In genomic region chr4:83302887-83303827, GRCm38 (mm10) we compare ENCODE assay signal across 8 mouse cellular contexts. TPM values are rescaled to one million over a fixed set of nuclear protein-coding genes. Genes with fewer than 3 reads are reported as not detected.
DNase-seq lines count a peak whose midpoint lies in the region; ATAC-seq and TF ChIP-seq lines count a peak whose summit lies in the region.

No protein-coding gene starts in this region.

- H3K27me3 ChIP-seq in forebrain, embryonic 12.5 days: no peaks in the 10 kb centered on the region
- H3K27me3 ChIP-seq in liver, postnatal 0 days (ENCODE audit: insufficient read depth, low read length): no peaks in the 10 kb centered on the region
- no peaks in the 10 kb centered on the region for H3K27me3 ChIP-seq in neural tube, embryonic 14.5 days (ENCODE audit: control insufficient read depth, insufficient read depth, low read length)

- H3K36me3 ChIP-seq in forebrain, embryonic 12.5 days (replicated peaks): no peaks in the 10 kb centered on the region
- H3K36me3 ChIP-seq in liver, postnatal 0 days (replicated peaks; ENCODE audit: insufficient read depth, low read length): no peaks in the 10 kb centered on the region
- no peaks in the 10 kb centered on the region for H3K36me3 ChIP-seq in neural tube, embryonic 14.5 days (ENCODE audit: control insufficient read depth, insufficient read depth, low read length)

- peak; percentile 79 for TF ChIP-seq CTCF in liver, postnatal 0 days (IDR thresholded peaks at IDR 0.05; ENCODE audit: low read depth)

- WGBS in forebrain, embryonic 12.5 days: 42% methylated on average over 13 of the region's 13 CpGs
- WGBS in liver, postnatal 0 days (ENCODE audit: insufficient replicate concordance): 31% methylated on average over 13 of the region's 13 CpGs
- WGBS in neural tube, embryonic 14.5 days: 42% methylated on average over 13 of the region's 13 CpGs

- intact Hi-C loops in heart, postnatal 36 days (cut with DNase I): loop anchor here (1.0 to 5.0 kb wide), 5 partner anchors 21 to 268 kb away; partner anchors contain the start of gene Ttc39b

- H3K4me3 ChIP-seq in forebrain, embryonic 12.5 days (replicated peaks): no peak overlapping the region
- H3K4me3 ChIP-seq in liver, postnatal 0 days (ENCODE audit: low read depth, low read length): peak overlapping the region; percentile 25; the same call in 1 of the 2 replicates
- H3K4me3 ChIP-seq in neural tube, embryonic 14.5 days (ENCODE audit: low read depth, low read length): no peak overlapping the region

- no peak overlapping the region for H3K27ac ChIP-seq in forebrain, embryonic 12.5 days
- H3K27ac ChIP-seq in liver, postnatal 0 days (ENCODE audit: low read depth): no peak overlapping the region
- no peak overlapping the region for H3K27ac ChIP-seq in neural tube, embryonic 14.5 days (ENCODE audit: low read depth, low read length)

- no peaks in the 10 kb centered on the region for H3K9me3 ChIP-seq in forebrain, embryonic 12.5 days
- no peaks in the 10 kb centered on the region for H3K9me3 ChIP-seq in liver, postnatal 0 days (ENCODE audit: low read length)
- no peaks in the 10 kb centered on the region for H3K9me3 ChIP-seq in neural tube, embryonic 14.5 days (ENCODE audit: control insufficient read depth, low read length)

- H3K4me1 ChIP-seq in forebrain, embryonic 12.5 days: 0 out of 2 replicates have a peak, but pooled peaks cover 6% of the 10 kb centered on the region
- no peaks in the 10 kb centered on the region for H3K4me1 ChIP-seq in liver, postnatal 0 days (ENCODE audit: insufficient read depth)
- H3K4me1 ChIP-seq in neural tube, embryonic 14.5 days (ENCODE audit: control insufficient read depth, insufficient read depth, low read length): no peaks in the 10 kb centered on the region

- DNase-seq in MN1 (ENCODE audit: low spot score): peak; percentile 86
- DNase-seq in c-Kit-positive CD71-positive TER-119-positive erythroid progenitor cells, embryonic 14.5 days (ENCODE audit: low spot score): peak; percentile 75
- DNase-seq in heart, postnatal 36 days: peak; percentile 67 to 71
- peak; percentile 67 to 76 for DNase-seq in kidney, postnatal 4 days
- peak; percentile 53 for DNase-seq in liver, postnatal 0 days
- peak; percentile 84 for DNase-seq in thymus, postnatal 0 days (ENCODE audit: low spot score)

- no peak overlapping the region for H3K4me2 ChIP-seq in forebrain, embryonic 12.5 days
- H3K4me2 ChIP-seq in liver, postnatal 0 days (ENCODE audit: low read depth, low read length): peak overlapping the region; percentile 61
- H3K4me2 ChIP-seq in neural tube, embryonic 14.5 days (ENCODE audit: low read depth, low read length): no peak overlapping the region

- ATAC-seq in forebrain, embryonic 12.5 days (ENCODE audit: low FRiP score): peak; percentile 63; the same call in 1 of the 2 replicates
- peak; percentile 33; the same call in 1 of the 2 replicates for ATAC-seq in liver, postnatal 0 days
- peak; percentile 57 for ATAC-seq in neural tube, embryonic 14.5 days (ENCODE audit: low read depth)

- no peak for TF ChIP-seq EP300 in liver, postnatal 0 days (IDR thresholded peaks at IDR 0.05; ENCODE audit: low read depth)

- H3K9ac ChIP-seq in forebrain, embryonic 12.5 days: no peak overlapping the region
- H3K9ac ChIP-seq in liver, postnatal 0 days (replicated peaks): no peak overlapping the region
- no peak overlapping the region for H3K9ac ChIP-seq in neural tube, embryonic 14.5 days (replicated peaks; ENCODE audit: low read depth, low read length)

RNA-seq across cellular contexts. Expression of gene Ttc39b, which starts 20.9 kb away (rescaled TPM):
- 6.2 and 6.3 TPM in 2 replicates for polyA plus RNA-seq in forebrain, embryonic 12.5 days (2016; fragmentation: Nextera tagmentation; extraction: Ambion mirVana)
- total RNA-seq in heart, postnatal 36 days (2021): 10 to 100 TPM; 14.4 to 22.7 TPM
- polyA plus RNA-seq in liver, postnatal 0 days (2015; fragmentation: Nextera tagmentation; extraction: Ambion mirVana): 2.2 and 3.0 TPM in 2 replicates
- 7.9 and 10.9 TPM in 2 replicates for polyA plus RNA-seq in neural tube, embryonic 14.5 days (2014; fragmentation: Nextera tagmentation; extraction: Ambion mirVana)
- polyA plus RNA-seq in thymus, postnatal 0 days (2015; fragmentation: Nextera tagmentation; extraction: Ambion mirVana): 2.4 and 2.6 TPM in 2 replicates
